In the genomic region with DNA sequence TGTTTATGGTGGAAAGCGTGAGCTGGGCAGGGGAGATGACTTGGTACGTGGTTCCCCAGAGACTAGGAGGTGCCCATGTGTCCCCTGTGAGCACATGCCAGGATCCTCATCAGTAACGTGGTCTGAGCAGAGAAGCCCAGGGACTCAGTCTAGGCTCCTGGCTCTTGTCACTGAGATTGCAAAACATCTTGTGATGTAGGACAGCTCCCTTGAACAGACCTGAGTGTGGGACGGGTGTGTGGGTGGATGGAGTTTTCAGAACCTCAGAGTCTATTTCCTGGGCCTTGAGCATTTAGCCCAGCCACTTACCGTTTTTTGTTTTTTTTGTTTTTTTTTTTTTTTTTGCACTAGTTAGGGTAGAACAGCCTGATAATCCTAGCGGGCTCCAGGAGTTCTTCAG, we compare ENCODE assay signal across 9 mouse cellular contexts. TPM values are rescaled to one million over a fixed set of nuclear protein-coding genes. Genes with fewer than 3 reads are reported as not detected.
DNase-seq lines count a peak whose midpoint lies in the region; ATAC-seq and TF ChIP-seq lines count a peak whose summit lies in the region.
"Had no signal": no experiment of that assay in that cellular context is flagged by ENCODE, and none has a peak within 500 bp of the region (broad histone marks: within the 10 kb centered on the region; RNA-seq: fewer than 3 reads in every experiment).

No protein-coding gene starts in this region.

- WGBS in forebrain, embryonic 12.5 days, result 87% methylated on average over 6 of the region's 6 CpGs
- 93% methylated on average over 6 of the region's 6 CpGs for WGBS in forebrain, embryonic 10.5 days
- 86% methylated on average over 6 of the region's 6 CpGs for WGBS in neural tube, embryonic 12.5 days
- 76% methylated on average over 6 of the region's 6 CpGs for WGBS in limb, embryonic 13.5 days
- 83% methylated on average over 6 of the region's 6 CpGs for WGBS in lung, postnatal 0 days

- H3K4me3 ChIP-seq in forebrain, embryonic 12.5 days (replicated peaks), result no peak overlapping the region
- no peak overlapping the region for H3K4me3 ChIP-seq in forebrain, embryonic 10.5 days
- H3K4me3 ChIP-seq in neural tube, embryonic 12.5 days, result no peak overlapping the region
- no peak overlapping the region for H3K4me3 ChIP-seq in limb, embryonic 13.5 days
- no peak overlapping the region for H3K4me3 ChIP-seq in lung, postnatal 0 days (ENCODE audit: low read depth, low read length)

- no peaks in the 10 kb centered on the region for H3K9me3 ChIP-seq in forebrain, embryonic 12.5 days
- no peaks in the 10 kb centered on the region for H3K9me3 ChIP-seq in forebrain, embryonic 10.5 days
- no peaks in the 10 kb centered on the region for H3K9me3 ChIP-seq in neural tube, embryonic 12.5 days
- no peaks in the 10 kb centered on the region for H3K9me3 ChIP-seq in limb, embryonic 13.5 days
- H3K9me3 ChIP-seq in lung, postnatal 0 days (ENCODE audit: low read length), result no peaks in the 10 kb centered on the region

- TF ChIP-seq CTCF in lung, postnatal 0 days (IDR thresholded peaks at IDR 0.05), result no peak

- TF ChIP-seq EP300 in lung, postnatal 0 days (IDR thresholded peaks at IDR 0.05), result no peak

- H3K36me3 ChIP-seq in forebrain, embryonic 12.5 days (replicated peaks), result peaks cover 16% of the 10 kb centered on the region
- peaks cover 42% of the 10 kb centered on the region for H3K36me3 ChIP-seq in forebrain, embryonic 10.5 days (replicated peaks)
- peaks cover 21% of the 10 kb centered on the region for H3K36me3 ChIP-seq in neural tube, embryonic 12.5 days
- peaks cover 29% of the 10 kb centered on the region for H3K36me3 ChIP-seq in limb, embryonic 13.5 days
- H3K36me3 ChIP-seq in lung, postnatal 0 days (ENCODE audit: insufficient read depth, low read length), result no peaks in the 10 kb centered on the region

- peaks cover 24% of the 10 kb centered on the region for H3K4me1 ChIP-seq in forebrain, embryonic 12.5 days
- H3K4me1 ChIP-seq in forebrain, embryonic 10.5 days, result peaks cover 35% of the 10 kb centered on the region
- peaks cover 28% of the 10 kb centered on the region for H3K4me1 ChIP-seq in neural tube, embryonic 12.5 days
- peaks cover 21% of the 10 kb centered on the region for H3K4me1 ChIP-seq in limb, embryonic 13.5 days
- H3K4me1 ChIP-seq in lung, postnatal 0 days (ENCODE audit: insufficient read depth, low read depth, low read length), result peaks cover 9% of the 10 kb centered on the region; the same call in 1 of the 2 replicates

- no peak overlapping the region for H3K4me2 ChIP-seq in forebrain, embryonic 12.5 days
- H3K4me2 ChIP-seq in neural tube, embryonic 12.5 days (replicated peaks), result 0 out of 2 replicates have a peak overlapping the region, but pooled peaks have one; percentile 91
- H3K4me2 ChIP-seq in limb, embryonic 13.5 days (replicated peaks), result 0 out of 2 replicates have a peak overlapping the region, but pooled peaks have one; percentile 78
- no peak overlapping the region for H3K4me2 ChIP-seq in lung, postnatal 0 days (replicated peaks; ENCODE audit: low read depth, low read length)

- H3K9ac ChIP-seq in forebrain, embryonic 12.5 days, result 0 out of 2 replicates have a peak overlapping the region, but pooled peaks have one; percentile 12
- H3K9ac ChIP-seq in neural tube, embryonic 12.5 days, result no peak overlapping the region
- H3K9ac ChIP-seq in limb, embryonic 13.5 days, result no peak overlapping the region
- no peak overlapping the region for H3K9ac ChIP-seq in lung, postnatal 0 days (replicated peaks; ENCODE audit: low read depth)

- ATAC-seq in forebrain, embryonic 12.5 days (ENCODE audit: low FRiP score), result no peak
- ATAC-seq in neural tube, embryonic 12.5 days (ENCODE audit: low FRiP score, low read depth), result no peak
- no peak for ATAC-seq in limb, embryonic 13.5 days (ENCODE audit: low FRiP score, low read depth)
- no peak for ATAC-seq in lung, postnatal 0 days

- peaks cover 15% of the 10 kb centered on the region for H3K27me3 ChIP-seq in forebrain, embryonic 12.5 days
- H3K27me3 ChIP-seq in forebrain, embryonic 10.5 days (ENCODE audit: poor library complexity, severe bottlenecking), result peaks cover 18% of the 10 kb centered on the region
- no peaks in the 10 kb centered on the region for H3K27me3 ChIP-seq in neural tube, embryonic 12.5 days (replicated peaks)
- no peaks in the 10 kb centered on the region; the same call in 1 of the 2 replicates for H3K27me3 ChIP-seq in limb, embryonic 13.5 days
- H3K27me3 ChIP-seq in lung, postnatal 0 days (replicated peaks; ENCODE audit: insufficient read depth, low read length), result no peaks in the 10 kb centered on the region

- DNase-seq in forebrain, embryonic 10.5 days (ENCODE audit: extremely low spot score, low spot score), result no peak
- DNase-seq in neural tube, embryonic 10.5 days (ENCODE audit: extremely low spot score, low spot score), result no peak
- DNase-seq in yolk sac, embryonic 10.5 days (ENCODE audit: low spot score), result no peak
- no peak for DNase-seq in thymus, postnatal 25 days
- DNase-seq in lung, postnatal 0 days (ENCODE audit: low spot score), result no peak
- DNase-seq: gastrocnemius, postnatal 25 days had no signal

- no peak overlapping the region for H3K27ac ChIP-seq in forebrain, embryonic 12.5 days
- H3K27ac ChIP-seq in forebrain, embryonic 10.5 days, result no peak overlapping the region
- H3K27ac ChIP-seq in neural tube, embryonic 12.5 days, result no peak overlapping the region
- no peak overlapping the region for H3K27ac ChIP-seq in limb, embryonic 13.5 days
- H3K27ac ChIP-seq in lung, postnatal 0 days (ENCODE audit: low read length), result no peak overlapping the region

RNA-seq across cellular contexts. Expression of gene Slc19a1, which starts 3.4 kb away (rescaled TPM):
- polyA plus RNA-seq in forebrain, embryonic 12.5 days (2016; fragmentation: Nextera tagmentation; extraction: Ambion mirVana), result 30.3 and 34.3 TPM in 2 replicates
- 37.1 and 44.4 TPM in 2 replicates for polyA plus RNA-seq in forebrain, embryonic 10.5 days (2016; fragmentation: Nextera tagmentation; extraction: Ambion mirVana)
- polyA plus RNA-seq in neural tube, embryonic 12.5 days (2016; fragmentation: Nextera tagmentation; extraction: Ambion mirVana), result 29.1 and 33.3 TPM in 2 replicates
- polyA plus RNA-seq in limb, embryonic 13.5 days (2015; fragmentation: Nextera tagmentation; extraction: Ambion mirVana), result 30.0 and 30.1 TPM in 2 replicates
- polyA plus RNA-seq in lung, postnatal 0 days (2015; fragmentation: Nextera tagmentation; extraction: Ambion mirVana), result 8.1 and 8.4 TPM in 2 replicates

Comparison
In these comparisons a context has a peak if more than half of its experiments do, and no peak if none do; other contexts are left out.
1. H3K4me2 ChIP-seq: peak in neural tube, embryonic 12.5 days (single experiment) and limb, embryonic 13.5 days (single experiment); none in forebrain, embryonic 12.5 days (single experiment) and lung, postnatal 0 days (single experiment).